Mouse (Mus musculus): ENCODE measurements around the gene Far1.

- no peak for TF ChIP-seq CTCF (IDR thresholded peaks at IDR 0.05; ENCODE audit: borderline replicate concordance, insufficient read depth, low read depth, low read length)
- TF ChIP-seq POLR2A (IDR thresholded peaks at IDR 0.05; ENCODE audit: borderline replicate concordance, insufficient read depth, low read length) = no peak
Observed at GRCm38 (mm10) chr7:113590330-113590729, 76.7 kb downstream of the Far1 start.

All from cerebellum, adult 2 months (tissue).